Mouse (Mus musculus) stomach, embryonic 16.5 days (tissue): ENCODE measurements around the gene Pax6. TPM values are rescaled to one million over a fixed set of nuclear protein-coding genes. Genes with fewer than 3 reads are reported as not detected.

Experiments
- ATAC-seq: fragments of 200-750 bp; cut with Nextera tagmentation; 2 replicates; pipeline ENCODE4 v1.8.0; 2017; ENCODE audit warnings: moderate number of reproducible peaks, moderate TSS enrichment; ENCODE audit not compliant: insufficient read depth, low FRiP score
- H3K27ac ChIP-seq: fragments of 300-500 bp; sonication (generic); 2 replicates; pipeline ENCODE4 v1.5.1; 2014; ENCODE audit warnings: low read length
- H3K27me3 ChIP-seq: fragments of 300-500 bp; sonication (generic); 2 replicates; pipeline ENCODE4 v1.6.1; 2014; ENCODE audit warnings: low read length, control low read depth, mixed read lengths; ENCODE audit not compliant: control insufficient read depth, insufficient read depth
- H3K36me3 ChIP-seq: fragments of 300-500 bp; sonication (generic); 2 replicates; pipeline ENCODE4 v1.6.1; 2014; ENCODE audit warnings: low read length; ENCODE audit not compliant: control insufficient read depth, insufficient read depth
- H3K4me1 ChIP-seq: fragments of 300-500 bp; sonication (generic); 2 replicates; pipeline ENCODE4 v1.6.1; 2014; ENCODE audit warnings: low read length, control low read depth, mixed read lengths; ENCODE audit not compliant: control insufficient read depth, insufficient read depth
- H3K4me2 ChIP-seq: fragments of 300-500 bp; sonication (generic); 2 replicates; pipeline ENCODE4 v1.6.1; 2014; ENCODE audit warnings: low read depth, low read length, mixed read lengths
- H3K4me3 ChIP-seq: fragments of 300-500 bp; sonication (generic); replicated peaks from 2 replicates; pipeline ENCODE4 v1.5.1; 2014; ENCODE audit warnings: mild to moderate bottlenecking, low read length
- H3K9ac ChIP-seq: fragments of 300-500 bp; sonication (generic); 2 replicates; pipeline ENCODE4 v1.6.1; 2014; ENCODE audit warnings: low read length
- H3K9me3 ChIP-seq: fragments of 300-500 bp; sonication (generic); replicated peaks from 2 replicates; pipeline ENCODE4 v1.6.1; 2016; ENCODE audit warnings: low read length, control low read depth; ENCODE audit not compliant: control insufficient read depth
- WGBS: fragments of 180-500 bp; shearing (Covaris S2); extraction: QIAGEN DNeasy Blood & Tissue Kit; methylation state at CpG from one replicate; pipeline ENCODE4 v1.1.7; 2014; 5-methylcytosine and 5-hydroxymethylcytosine counted together
- polyA plus RNA-seq: library from polyadenylated mRNA; unstranded; fragments of >200 nt; fragmentation: Nextera tagmentation; extraction: Ambion mirVana; gene quantifications from 2 replicates; pipeline ENCODE4 v1.2.1, GENCODE M21; 2015

Pax6 gene
- polyA plus RNA-seq, 1 experiment from 2014 or later, result 1.7 TPM

DNA sequence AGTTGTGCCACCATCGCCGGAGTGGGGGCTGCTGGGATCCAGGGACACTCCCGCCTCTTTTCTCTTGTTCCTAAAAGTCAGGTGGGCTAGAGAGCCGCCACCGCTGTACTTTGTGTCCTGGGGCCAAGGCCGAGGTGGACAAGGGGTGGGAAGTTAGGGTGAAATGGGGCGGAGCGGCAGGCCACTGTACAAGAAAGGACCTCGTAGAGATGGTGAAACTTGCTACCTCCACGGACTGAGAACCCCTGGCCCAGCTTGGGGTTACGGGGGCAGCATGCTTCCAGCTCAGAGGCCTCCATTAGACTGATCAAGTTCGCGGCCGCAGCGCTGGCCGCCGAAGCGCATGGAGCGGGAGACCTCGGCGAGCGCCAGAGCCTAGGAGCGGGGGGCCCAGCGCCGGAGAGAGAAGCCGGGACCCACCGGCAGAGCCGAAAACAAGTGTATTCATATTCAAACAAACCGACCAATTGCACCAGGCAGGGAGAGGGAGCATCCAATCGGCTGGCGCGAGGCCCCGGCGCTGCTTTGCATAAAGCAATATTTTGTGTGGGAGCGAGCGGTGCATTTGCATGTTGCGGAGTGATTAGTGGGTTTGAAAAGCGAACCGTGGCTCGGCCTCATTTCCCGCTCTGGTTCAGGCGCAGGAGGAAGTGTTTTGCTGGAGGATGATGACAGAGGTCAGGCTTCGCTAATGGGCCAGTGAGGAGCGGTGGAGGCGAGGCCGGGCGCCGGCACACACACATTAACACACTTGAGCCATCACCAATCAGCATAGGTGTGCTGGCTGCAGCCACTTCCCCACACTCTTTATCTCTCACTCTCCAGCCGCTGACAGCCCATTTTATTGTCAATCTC lies 6.4 kb downstream of the Pax6 start:
- H3K27ac ChIP-seq, result no peak overlapping the region
- ATAC-seq, result peak; percentile 45; the same call in 1 of the 2 replicates
- peak overlapping the region; percentile 30 for H3K4me3 ChIP-seq
- H3K4me2 ChIP-seq, result peak overlapping the region; percentile 42
- peaks cover 89% of the 10 kb centered on the region for H3K27me3 ChIP-seq
- H3K36me3 ChIP-seq, result no peaks in the 10 kb centered on the region
- WGBS, result 1% methylated on average over 49 of the region's 49 CpGs
- H3K4me1 ChIP-seq, result peaks cover 20% of the 10 kb centered on the region
- H3K9me3 ChIP-seq, result no peaks in the 10 kb centered on the region
- no peak overlapping the region for H3K9ac ChIP-seq

DNA sequence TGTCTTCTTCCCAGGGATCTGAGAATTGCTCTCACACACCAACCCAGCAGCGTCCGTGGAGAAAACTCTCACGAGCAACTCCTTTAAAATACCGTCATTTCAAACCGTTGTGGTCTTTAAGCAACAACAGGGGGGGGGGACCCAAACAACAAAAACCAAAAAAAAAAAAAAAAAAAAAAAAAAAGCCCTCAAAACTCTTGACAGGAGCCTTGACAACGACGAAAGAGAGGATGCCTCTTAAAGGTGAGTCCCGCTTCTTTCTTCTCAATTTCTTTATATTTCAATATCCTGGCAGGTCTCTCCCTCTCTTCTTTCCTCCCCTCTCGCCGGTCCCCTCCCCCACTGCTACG lies 7.0 kb downstream of the Pax6 start:
- H3K9me3 ChIP-seq, result no peaks in the 10 kb centered on the region
- whole genome bisulfite sequencing, result 0% methylated on average over 11 of the region's 11 CpGs
- no peak for ATAC-seq
- peaks cover 89% of the 10 kb centered on the region for H3K27me3 ChIP-seq
- peaks cover 20% of the 10 kb centered on the region for H3K4me1 ChIP-seq
- H3K4me3 ChIP-seq, result peak overlapping the region; percentile 33
- no peak overlapping the region for H3K27ac ChIP-seq
- H3K9ac ChIP-seq, result no peak overlapping the region
- no peaks in the 10 kb centered on the region for H3K36me3 ChIP-seq
- H3K4me2 ChIP-seq, result peak overlapping the region; percentile 42

DNA sequence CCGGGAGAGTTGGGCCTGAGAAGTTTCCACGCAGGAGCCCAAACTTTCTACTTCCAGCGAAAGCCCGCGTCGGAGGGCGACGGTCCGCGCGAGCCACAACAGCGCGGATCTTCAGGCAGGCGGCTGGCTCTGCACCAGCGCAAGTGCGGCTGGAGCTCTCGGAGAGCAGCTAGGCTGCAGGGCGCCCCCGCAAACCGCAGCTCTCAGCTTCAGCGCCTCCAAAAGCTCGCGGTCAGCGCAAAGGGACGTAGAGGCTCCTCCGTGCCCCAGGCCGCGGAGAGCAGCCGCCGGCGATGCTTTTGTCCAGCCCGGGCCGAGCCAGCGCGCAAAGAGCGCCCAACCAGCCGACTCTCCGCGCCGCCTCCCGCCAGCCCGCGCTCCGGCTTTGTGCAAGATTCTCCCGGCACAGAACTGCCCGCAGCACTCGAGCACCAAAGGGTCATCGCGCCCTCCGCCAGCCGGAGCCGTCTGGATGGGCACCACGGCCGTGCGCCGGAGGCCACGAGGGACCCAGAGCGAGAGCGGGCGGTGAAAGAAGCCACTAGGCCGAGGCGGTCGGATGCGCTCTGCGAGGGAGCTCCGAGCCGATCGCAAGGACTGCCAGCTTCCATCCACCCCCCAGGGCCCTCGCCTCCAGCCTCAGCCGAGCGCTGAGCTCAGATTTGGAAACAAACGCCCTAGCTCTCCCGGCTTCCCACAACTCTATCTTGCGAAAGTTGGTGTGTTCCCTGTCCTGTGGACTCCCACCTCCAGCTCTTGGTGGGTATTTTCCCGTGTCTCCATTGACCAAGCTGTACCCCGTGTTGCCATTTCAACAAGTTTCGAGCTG lies 7.6 kb downstream of the Pax6 start:
- H3K27me3 ChIP-seq, result peaks cover 94% of the 10 kb centered on the region
- under 1% methylated on average over 77 of the region's 77 CpGs for WGBS

DNA sequence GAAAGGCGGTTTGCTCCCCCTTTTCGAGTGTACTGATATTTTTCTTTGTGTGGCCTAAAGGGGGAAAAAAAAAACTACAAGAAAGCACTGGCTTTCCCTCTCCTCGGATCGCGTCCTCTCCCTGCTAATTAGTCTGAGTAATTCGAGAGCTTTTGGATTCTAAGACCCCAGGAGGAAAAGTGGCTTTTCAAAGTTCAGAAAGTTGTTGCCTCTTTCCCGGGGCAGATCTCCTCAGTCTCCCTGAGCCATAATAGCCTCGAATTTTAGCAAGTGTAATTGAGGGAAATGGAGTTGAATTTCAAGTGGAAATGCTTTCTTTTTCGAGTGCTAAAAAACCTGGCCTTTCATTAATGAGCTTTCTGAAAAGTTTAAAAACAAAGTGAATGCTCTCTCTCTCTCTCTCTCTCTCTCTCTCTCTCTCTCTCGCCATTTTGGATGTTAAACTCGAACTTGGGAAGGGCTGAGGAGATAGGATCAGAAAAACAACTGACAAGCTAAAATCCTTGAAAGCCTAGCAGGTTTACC lies 8.3 kb downstream of the Pax6 start:
- Histone ChIP-seq H3K9ac (no peak overlapping the region), H3K9me3 (no peaks in the 10 kb centered on the region), H3K27ac (no peak overlapping the region), H3K4me1 (peaks cover 20% of the 10 kb centered on the region), H3K27me3 (peaks cover 94% of the 10 kb centered on the region), H3K4me3 (no peak overlapping the region), H3K4me2 (no peak overlapping the region), H3K36me3 (no peaks in the 10 kb centered on the region)
- 0% methylated on average over 11 of the region's 11 CpGs for WGBS
- no peak for ATAC-seq

More for the DNA sequence above, 7.6 kb downstream of the Pax6 start:
- H3K4me2 ChIP-seq, result peak overlapping the region; percentile 41
- no peaks in the 10 kb centered on the region for H3K36me3 ChIP-seq
- no peaks in the 10 kb centered on the region for H3K9me3 ChIP-seq
- no peak overlapping the region; the same call in 1 of the 2 replicates for H3K9ac ChIP-seq
- peak; percentile 23; the same call in 1 of the 2 replicates for ATAC-seq
- peaks cover 20% of the 10 kb centered on the region for H3K4me1 ChIP-seq
- peak overlapping the region; percentile 33 for H3K4me3 ChIP-seq
- H3K27ac ChIP-seq, result no peak overlapping the region

DNA sequence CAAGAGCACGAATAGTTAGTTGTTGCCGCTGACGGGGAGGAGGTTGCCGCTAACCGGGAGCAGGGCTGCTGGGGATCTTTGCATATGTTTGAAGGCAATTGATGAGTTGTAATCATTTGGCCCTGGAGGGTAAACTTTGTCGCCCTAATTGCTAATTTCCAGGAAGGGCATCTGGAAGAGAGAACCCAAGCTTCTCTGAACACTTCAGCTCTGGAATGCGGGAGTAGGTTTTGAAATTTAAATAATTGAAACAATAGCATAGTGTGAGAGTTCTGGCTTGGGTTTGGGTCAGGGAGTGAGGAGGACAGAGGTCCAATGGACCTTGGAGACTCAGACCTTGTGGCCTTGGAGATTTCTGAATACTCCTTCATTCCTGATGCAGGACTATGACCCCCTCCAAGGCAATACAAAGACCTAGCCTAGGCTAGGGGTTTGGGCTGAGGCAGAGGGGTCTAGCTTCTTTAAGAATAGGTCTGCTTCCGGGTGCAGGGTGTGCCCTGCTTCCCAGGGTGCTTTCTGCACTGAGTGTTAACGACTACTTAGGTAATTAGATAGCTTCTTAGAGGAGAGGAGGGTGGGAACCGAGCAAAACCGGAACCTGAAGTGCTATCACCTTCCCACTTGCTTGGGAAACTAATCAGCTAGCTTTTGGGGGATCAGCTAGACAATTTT lies 8.9 kb downstream of the Pax6 start:
- H3K9ac ChIP-seq, result no peak overlapping the region
- peaks cover 94% of the 10 kb centered on the region for H3K27me3 ChIP-seq
- H3K4me3 ChIP-seq, result no peak overlapping the region
- ATAC-seq, result no peak
- peaks cover 20% of the 10 kb centered on the region for H3K4me1 ChIP-seq
- no peak overlapping the region for H3K27ac ChIP-seq
- H3K9me3 ChIP-seq, result no peaks in the 10 kb centered on the region
- 2% methylated on average over 11 of the region's 11 CpGs for WGBS
- H3K4me2 ChIP-seq, result no peak overlapping the region
- H3K36me3 ChIP-seq, result no peaks in the 10 kb centered on the region

DNA sequence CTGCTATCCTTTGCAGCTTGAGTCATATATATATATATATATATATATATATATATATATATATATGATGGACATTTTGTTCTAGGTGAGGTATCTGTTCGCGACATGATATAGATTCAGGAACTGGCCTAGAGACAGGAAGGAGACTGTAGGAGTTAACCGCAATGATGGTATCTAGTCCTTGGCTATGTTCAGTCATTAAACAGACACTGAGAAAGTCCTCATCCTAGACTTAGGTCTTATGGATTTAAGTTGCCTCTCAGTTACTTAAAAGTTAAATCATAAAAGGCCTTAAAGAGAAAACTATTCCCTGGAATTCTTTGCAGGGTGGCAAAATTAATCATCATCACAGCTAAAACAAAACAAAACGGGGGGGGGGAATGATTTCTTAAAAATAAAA lies 9.6 kb downstream of the Pax6 start:
- Histone ChIP-seq H3K27ac (no peak overlapping the region), H3K9ac (no peak overlapping the region), H3K4me3 (no peak overlapping the region), H3K27me3 (peaks cover 94% of the 10 kb centered on the region), H3K4me2 (no peak overlapping the region), H3K9me3 (no peaks in the 10 kb centered on the region), H3K4me1 (peaks cover 20% of the 10 kb centered on the region), H3K36me3 (no peaks in the 10 kb centered on the region)
- 4% methylated on average over 4 of the region's 4 CpGs for WGBS
- ATAC-seq, result no peak

DNA sequence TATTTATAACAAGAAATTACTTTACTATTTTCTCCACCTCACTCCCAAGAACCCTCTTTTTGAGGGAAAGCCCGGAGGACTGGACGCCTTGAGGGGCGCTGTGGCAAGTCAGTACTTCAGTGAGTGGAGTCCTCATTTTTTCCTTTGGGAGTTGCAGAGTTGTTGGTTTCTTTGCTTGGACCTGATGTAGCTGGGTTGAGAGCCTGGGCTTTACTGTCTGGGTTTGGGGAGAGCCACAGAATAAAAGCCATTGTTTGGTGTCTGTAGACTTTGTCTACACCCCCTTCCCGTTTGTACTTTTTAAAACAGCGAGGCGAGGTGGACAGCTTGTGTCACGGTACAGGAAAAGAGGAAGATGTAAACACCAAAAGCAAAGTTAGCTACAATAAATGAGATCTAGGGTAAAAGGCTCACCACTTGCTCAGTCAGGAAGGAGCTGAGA lies 10.2 kb downstream of the Pax6 start:
- 1% methylated on average over 7 of the region's 7 CpGs for WGBS
- no peak overlapping the region for H3K27ac ChIP-seq
- H3K4me3 ChIP-seq, result no peak overlapping the region
- no peak overlapping the region for H3K9ac ChIP-seq
- no peaks in the 10 kb centered on the region for H3K36me3 ChIP-seq
- no peaks in the 10 kb centered on the region for H3K9me3 ChIP-seq
- no peak overlapping the region for H3K4me2 ChIP-seq
- peaks cover 20% of the 10 kb centered on the region for H3K4me1 ChIP-seq
- peaks cover 92% of the 10 kb centered on the region for H3K27me3 ChIP-seq
- ATAC-seq, result no peak

DNA sequence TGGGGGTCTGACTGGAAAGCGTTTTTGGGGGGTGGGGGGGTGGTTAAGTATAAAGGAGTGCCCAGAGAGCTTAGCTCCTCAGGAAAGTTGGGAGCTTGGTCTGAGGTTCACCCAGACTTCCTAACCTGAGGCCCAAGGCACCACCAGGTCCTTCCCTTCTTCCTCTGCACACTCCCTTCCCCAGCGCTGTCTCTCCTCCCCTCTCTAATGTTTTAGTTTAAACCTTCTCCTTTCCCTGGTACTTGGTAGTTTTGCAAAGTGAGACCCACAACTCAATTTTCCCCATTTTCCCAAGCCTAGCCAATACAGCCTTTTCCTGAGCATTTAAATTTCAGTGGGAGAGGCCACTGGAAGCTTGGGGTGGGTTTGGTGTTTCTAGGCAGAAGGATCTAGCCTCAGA lies 10.6 kb downstream of the Pax6 start:
- no peak overlapping the region for H3K4me2 ChIP-seq
- no peak overlapping the region for H3K9ac ChIP-seq
- H3K4me3 ChIP-seq, result no peak overlapping the region
- no peaks in the 10 kb centered on the region for H3K9me3 ChIP-seq
- no peaks in the 10 kb centered on the region for H3K36me3 ChIP-seq
- peaks cover 89% of the 10 kb centered on the region for H3K27me3 ChIP-seq
- H3K4me1 ChIP-seq, result peaks cover 15% of the 10 kb centered on the region
- H3K27ac ChIP-seq, result no peak overlapping the region
- 0% methylated on average over 2 of the region's 2 CpGs for WGBS
- no peak for ATAC-seq
